Mouse (Mus musculus) neural tube, embryonic 11.5 days (tissue): ENCODE results near the gene Fgf3. TPM values are rescaled to one million over a fixed set of nuclear protein-coding genes. Genes with fewer than 3 reads are reported as not detected.
"Not testable (repeated sequence)": the region's sequence is repeated elsewhere in the genome, so short reads cannot be mapped to it uniquely, and the experiment has no call there.

Source experiments
- ATAC-seq: fragments of 200-750 bp; cut with Nextera tagmentation; 2 replicates; pipeline ENCODE4 v1.8.0; 2017; ENCODE audit warnings: moderate number of reproducible peaks, mild to moderate bottlenecking, moderate TSS enrichment, moderate library complexity; ENCODE audit not compliant: insufficient read depth, low FRiP score, low TSS enrichment
- DNase-seq: peaks from one replicate; pipeline ENCODE4 v3.0.0-alpha.2; 2015; ENCODE audit warnings: low spot score
- H3K27ac ChIP-seq: fragments of 300-500 bp; sonication (generic); 2 replicates; pipeline ENCODE4 v1.5.1; 2014; ENCODE audit warnings: low read depth, mild to moderate bottlenecking, low read length
- H3K27me3 ChIP-seq: fragments of 300-500 bp; sonication (generic); 2 replicates; pipeline ENCODE4 v1.6.1; 2014; ENCODE audit warnings: mild to moderate bottlenecking, low read length, mixed read lengths; ENCODE audit not compliant: control insufficient read depth, insufficient read depth
- H3K36me3 ChIP-seq: fragments of 300-500 bp; sonication (generic); 2 replicates; pipeline ENCODE4 v1.6.1; 2014; ENCODE audit warnings: mild to moderate bottlenecking, low read length, moderate library complexity, mixed read lengths; ENCODE audit not compliant: control insufficient read depth, insufficient read depth
- H3K4me1 ChIP-seq: fragments of 300-500 bp; sonication (generic); 2 replicates; pipeline ENCODE4 v1.6.1; 2014; ENCODE audit warnings: low read length, mixed read lengths; ENCODE audit not compliant: control insufficient read depth, insufficient read depth
- H3K4me2 ChIP-seq: fragments of 300-500 bp; sonication (generic); 2 replicates; pipeline ENCODE4 v1.6.1; 2014; ENCODE audit warnings: low read depth, mild to moderate bottlenecking, moderate library complexity
- H3K4me3 ChIP-seq: fragments of 300-500 bp; sonication (generic); 2 replicates; pipeline ENCODE4 v1.5.1; 2014; ENCODE audit warnings: low read depth, low read length
- H3K9ac ChIP-seq: fragments of 300-500 bp; sonication (generic); 2 replicates; pipeline ENCODE4 v1.6.1; 2014; ENCODE audit warnings: mild to moderate bottlenecking, low read length
- H3K9me3 ChIP-seq: fragments of 300-500 bp; sonication (generic); 2 replicates; pipeline ENCODE4 v1.6.1; 2016; ENCODE audit warnings: low read length; ENCODE audit not compliant: control insufficient read depth
- WGBS: fragments of 180-500 bp; shearing (Covaris S2); extraction: QIAGEN DNeasy Blood & Tissue Kit; methylation state at CpG from one replicate; pipeline ENCODE4 v1.1.7; 2014; 5-methylcytosine and 5-hydroxymethylcytosine counted together
- polyA plus RNA-seq: library from polyadenylated mRNA; unstranded; fragments of >200 nt; fragmentation: Nextera tagmentation; extraction: Ambion mirVana; gene quantifications from 2 replicates; pipeline ENCODE4 v1.2.1, GENCODE M21; 2014

The Fgf3 gene
- polyA plus RNA-seq, 1 experiment from 2014 or later, result 0.98 TPM

GRCm38 (mm10) chr7:144887672-144888071 lies 49.8 kb downstream of the Fgf3 start:
- DNase-seq, result no peak
- no peaks in the 10 kb centered on the region for H3K27me3 ChIP-seq
- no peaks in the 10 kb centered on the region for H3K4me1 ChIP-seq
- no peak overlapping the region for H3K4me3 ChIP-seq
- no peak overlapping the region for H3K9ac ChIP-seq
- no peaks in the 10 kb centered on the region for H3K9me3 ChIP-seq
- 87% methylated on average over 2 of the region's 2 CpGs for WGBS
- no peaks in the 10 kb centered on the region for H3K36me3 ChIP-seq
- ATAC-seq, result no peak
- no peak overlapping the region for H3K4me2 ChIP-seq
- no peak overlapping the region for H3K27ac ChIP-seq

DNA sequence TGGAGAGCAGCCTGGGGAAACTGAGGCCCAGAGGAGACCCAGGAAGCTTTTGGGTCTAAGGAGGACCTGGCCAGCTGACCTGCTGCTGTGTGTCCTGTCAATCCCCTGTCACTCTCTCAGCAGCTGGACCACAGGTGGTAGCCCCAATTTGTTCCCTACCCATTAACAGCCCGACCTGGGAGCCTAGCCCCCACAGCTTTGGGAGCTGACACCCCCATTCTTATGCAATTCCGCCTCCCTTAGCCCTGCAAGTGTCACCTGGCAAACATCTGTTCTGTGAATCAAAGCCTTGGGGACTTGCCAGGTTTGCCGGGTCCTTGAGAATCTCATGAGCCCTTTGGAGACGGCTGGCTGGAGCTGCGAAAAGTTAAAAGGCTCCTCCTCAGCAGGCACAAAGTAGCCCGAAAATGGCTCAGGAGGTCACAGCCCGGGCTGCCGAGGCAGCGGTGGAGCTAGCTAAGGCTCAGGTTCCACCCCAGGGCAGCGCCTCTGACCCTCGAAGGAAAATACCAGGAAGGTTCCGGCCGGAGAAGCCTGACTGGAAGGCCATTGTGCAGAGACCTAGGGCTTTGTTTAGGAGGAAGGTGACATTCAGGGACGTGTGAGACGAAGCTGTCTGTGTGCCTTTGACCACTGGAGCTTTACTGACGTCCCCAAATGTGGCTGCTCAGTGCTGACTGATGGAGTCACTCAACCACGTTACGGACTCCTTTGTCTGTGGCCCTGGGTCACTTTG lies 50.8 kb downstream of the Fgf3 start:
- H3K4me2 ChIP-seq, result no peak overlapping the region
- H3K9me3 ChIP-seq, result no peaks in the 10 kb centered on the region
- no peak overlapping the region for H3K9ac ChIP-seq
- H3K36me3 ChIP-seq, result no peaks in the 10 kb centered on the region
- H3K4me1 ChIP-seq, result no peaks in the 10 kb centered on the region
- ATAC-seq (no peak), DNase-seq (no peak)
- no peak overlapping the region for H3K27ac ChIP-seq
- no peak overlapping the region for H3K4me3 ChIP-seq
- 6% methylated on average over 18 of the region's 18 CpGs for WGBS
- H3K27me3 ChIP-seq, result no peaks in the 10 kb centered on the region

DNA sequence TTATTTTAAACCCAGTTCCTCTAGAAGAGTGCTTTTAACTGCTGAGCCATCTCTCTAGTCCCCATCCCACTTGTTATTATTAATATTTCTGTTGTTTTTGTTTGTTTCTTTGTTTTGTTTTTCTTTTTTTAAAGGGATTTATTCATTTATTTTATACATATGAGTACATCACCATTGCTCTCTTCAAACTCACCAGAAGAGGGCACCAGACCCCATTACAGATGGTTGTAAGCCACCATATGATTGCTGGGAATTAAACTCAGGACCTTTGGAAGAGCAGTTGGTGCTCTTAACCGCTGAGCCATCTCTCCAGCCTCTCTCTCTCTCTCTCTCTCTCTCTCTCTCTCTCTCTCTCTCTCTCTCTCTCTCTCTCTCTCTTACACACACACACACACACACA lies 52.8 kb downstream of the Fgf3 start:
- not testable (repeated sequence) for H3K9ac ChIP-seq, H3K9me3 ChIP-seq, H3K36me3 ChIP-seq, H3K4me1 ChIP-seq, DNase-seq, H3K4me3 ChIP-seq, H3K4me2 ChIP-seq, H3K27ac ChIP-seq, ATAC-seq
- peaks cover 11% of the 10 kb centered on the region for H3K27me3 ChIP-seq
- WGBS, result 100% methylated on average over 1 of the region's 1 CpGs

DNA sequence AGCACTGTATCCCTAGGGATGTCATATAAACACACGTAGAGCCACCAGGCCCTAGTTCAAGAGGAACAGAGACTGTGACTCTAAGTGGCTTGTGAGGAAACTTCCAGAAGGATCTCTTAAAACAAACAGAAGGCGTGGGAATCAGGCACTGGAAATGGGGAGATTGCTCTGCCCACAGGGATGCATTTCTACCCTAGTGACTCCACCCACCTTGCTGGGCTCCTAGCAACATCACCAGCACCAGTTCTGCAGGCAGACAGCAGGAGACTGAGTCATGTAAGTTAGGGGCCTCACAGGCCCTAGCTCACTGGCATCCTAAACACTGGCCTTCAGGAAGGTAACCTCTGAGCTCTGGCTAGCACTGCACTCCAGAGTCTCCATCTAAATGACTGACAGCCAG lies 54.0 kb downstream of the Fgf3 start:
- Histone ChIP-seq H3K27ac (no peak overlapping the region), H3K9me3 (no peaks in the 10 kb centered on the region), H3K9ac (no peak overlapping the region), H3K4me2 (no peak overlapping the region), H3K36me3 (no peaks in the 10 kb centered on the region), H3K27me3 (peaks cover 21% of the 10 kb centered on the region), H3K4me1 (peaks cover 8% of the 10 kb centered on the region), H3K4me3 (no peak overlapping the region)
- DNase-seq (no peak), ATAC-seq (no peak)
- 67% methylated on average over 2 of the region's 2 CpGs for WGBS

DNA sequence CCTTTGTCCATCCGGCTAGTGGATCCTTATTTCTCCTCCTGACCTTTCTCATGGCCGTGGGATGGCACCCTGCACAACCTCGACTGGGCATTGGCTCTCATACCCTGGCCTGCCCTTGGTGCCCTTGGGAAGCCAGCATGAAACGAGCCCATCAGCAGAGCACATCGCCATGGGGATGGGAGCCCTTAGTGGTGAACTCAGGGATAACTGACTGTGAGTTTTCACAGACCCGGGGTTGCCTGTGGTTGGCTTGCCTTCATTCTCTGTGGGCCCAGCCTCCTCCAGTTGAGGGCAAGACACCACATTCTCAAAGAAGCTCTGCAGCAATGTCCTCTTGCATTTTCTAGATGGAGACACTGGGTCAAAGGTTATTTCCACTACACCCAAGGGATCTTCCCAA lies 54.4 kb downstream of the Fgf3 start:
- Histone ChIP-seq H3K4me2 (no peak overlapping the region), H3K27ac (no peak overlapping the region), H3K9ac (no peak overlapping the region), H3K9me3 (no peaks in the 10 kb centered on the region), H3K27me3 (peaks cover 25% of the 10 kb centered on the region), H3K4me1 (peaks cover 8% of the 10 kb centered on the region), H3K36me3 (no peaks in the 10 kb centered on the region), H3K4me3 (no peak overlapping the region)
- 61% methylated on average over 6 of the region's 6 CpGs for WGBS
- DNase-seq (no peak), ATAC-seq (no peak)

Other genes with a start within 250 kb of the Fgf3 start
- gene Ano1, start 86.1 kb upstream of the Fgf3 start, polyA plus RNA-seq, result 2.6 and 3.2 TPM in 2 replicates
- 0.74 and 1.3 TPM in 2 replicates for gene Fgf4, start 9.3 kb downstream of the Fgf3 start, polyA plus RNA-seq
- 48.6 and 53.3 TPM in 2 replicates for gene Fgf15, start 58.4 kb downstream of the Fgf3 start, polyA plus RNA-seq
- gene LTO1, start 77.0 kb downstream of the Fgf3 start, polyA plus RNA-seq, result 28.1 and 29.1 TPM in 2 replicates
- gene Ccnd1, start 101.8 kb downstream of the Fgf3 start, polyA plus RNA-seq, result 201 and 213 TPM in 2 replicates